Mouse (Mus musculus) adrenal gland, adult (tissue): ENCODE data around the gene Clpx.
"Not testable (repeated sequence)": the region's sequence is repeated elsewhere in the genome, so short reads cannot be mapped to it uniquely, and the experiment has no call there.

Source experiments
- DNase-seq, 2 experiments: peaks; one replicate each; pipeline ENCODE4 v3.0.0; 2022 to 2023; ENCODE audit warnings: low spot score in 1 of 2; ENCODE audit not compliant: inconsistent age in 2 of 2

Clpx gene

GRCm38 (mm10) chr9:65289988-65290387 is 4.1 kb upstream of the Clpx start:
- DNase-seq = no peak

DNA sequence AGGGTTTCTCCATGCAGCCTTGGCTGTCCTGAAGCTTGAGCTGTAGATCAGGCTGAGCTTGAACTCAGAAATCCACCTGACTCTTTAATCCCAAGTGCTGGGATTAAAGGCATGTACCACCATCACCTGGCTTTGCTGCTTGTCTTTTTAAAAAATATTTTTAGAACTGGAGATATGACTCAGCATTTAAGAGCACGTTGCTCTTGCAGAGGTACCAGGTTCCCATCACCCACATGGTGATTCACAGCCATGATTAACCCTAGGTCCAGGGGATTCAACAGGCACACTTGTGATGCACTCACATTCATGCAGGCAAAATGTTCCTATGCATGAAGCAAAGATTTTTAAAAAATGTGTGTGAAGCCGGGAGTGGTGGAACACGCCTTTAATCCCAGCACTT is 1.6 kb upstream of the Clpx start:
- peak in 1 of 2 experiments; percentile 56 for DNase-seq

DNA sequence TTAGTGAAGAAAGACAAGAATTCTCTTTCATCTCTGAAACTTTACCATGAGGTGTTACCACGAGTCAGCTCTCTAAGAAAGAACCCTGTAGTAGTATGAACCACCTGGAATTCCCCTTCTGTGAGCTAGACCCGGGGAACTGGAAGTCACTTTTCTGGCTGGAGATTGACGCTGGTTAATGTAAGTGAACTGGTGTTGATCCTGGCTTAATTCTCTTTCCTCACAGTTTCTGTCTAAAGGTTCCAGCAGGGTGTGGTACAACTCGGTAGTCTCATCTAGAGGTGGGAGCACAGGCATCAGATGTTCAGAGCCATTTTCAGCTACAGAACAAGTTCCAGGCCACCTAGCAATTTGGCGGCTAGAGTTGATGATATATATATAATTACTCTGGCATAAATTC is 941 bp upstream of the Clpx start:
- DNase-seq = peak in 1 of 2 experiments; percentile 50

GRCm38 (mm10) chr9:65293580-65293972 is 484 bp upstream of the Clpx start:
- DNase-seq = no peak

GRCm38 (mm10) chr9:65294716-65295378 is 787 bp downstream of the Clpx start:
- DNase-seq = no peak

- DNase-seq = no peak
Observed at GRCm38 (mm10) chr9:65297056-65297455, 3.0 kb downstream of the Clpx start.

- peak in 1 of 2 experiments; percentile 27 for DNase-seq
Observed at GRCm38 (mm10) chr9:65298761-65299160, 4.7 kb downstream of the Clpx start.

GRCm38 (mm10) chr9:65299650-65300049 is 5.6 kb downstream of the Clpx start:
- DNase-seq = peak in 1 of 2 experiments; percentile 29

GRCm38 (mm10) chr9:65302327-65302983 is 8.4 kb downstream of the Clpx start:
- no peak for DNase-seq

GRCm38 (mm10) chr9:65303586-65303985 is 9.5 kb downstream of the Clpx start:
- DNase-seq = peak in 1 of 2 experiments; percentile 59

DNA sequence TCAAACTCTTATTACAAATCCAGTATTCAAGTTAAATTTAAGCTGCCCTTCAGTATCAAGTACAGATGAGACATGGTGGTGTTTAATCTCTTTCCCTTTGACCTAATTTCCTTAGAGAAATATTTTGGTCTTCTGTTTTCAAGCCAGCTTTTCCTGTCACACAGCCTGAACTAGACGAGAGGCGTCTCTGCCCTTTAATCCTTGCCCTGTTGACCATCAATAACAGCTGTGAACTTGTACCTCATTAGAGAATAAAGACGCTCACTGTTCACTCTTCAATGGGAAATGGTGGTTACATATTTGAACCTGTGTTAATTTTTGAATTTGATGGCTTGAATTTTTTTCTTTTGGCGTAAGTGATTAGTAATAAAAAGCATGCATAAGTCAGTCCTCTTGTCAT is 10.2 kb downstream of the Clpx start:
- DNase-seq = peak in 1 of 2 experiments; percentile 56

DNA sequence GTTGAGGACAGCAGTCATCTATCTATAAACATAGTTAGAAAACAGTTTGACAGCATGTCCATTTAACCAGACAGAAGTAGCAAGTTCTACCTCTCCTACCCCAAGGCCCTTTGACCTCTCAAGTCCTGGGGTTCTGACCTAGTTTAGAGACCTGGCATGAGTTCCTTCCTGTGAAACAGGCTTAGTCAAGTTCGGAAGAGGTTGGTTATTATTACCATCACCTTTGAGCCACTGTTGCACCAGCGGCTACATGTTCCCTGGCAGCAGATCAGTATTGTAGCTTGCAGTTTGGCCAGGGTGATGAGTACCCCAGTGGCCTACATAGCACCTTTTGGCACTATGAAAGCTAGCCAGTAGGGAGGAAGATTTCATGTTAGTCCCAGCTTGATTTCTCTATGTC is 12.6 kb downstream of the Clpx start:
- DNase-seq = peak in 1 of 2 experiments; percentile 60

DNA sequence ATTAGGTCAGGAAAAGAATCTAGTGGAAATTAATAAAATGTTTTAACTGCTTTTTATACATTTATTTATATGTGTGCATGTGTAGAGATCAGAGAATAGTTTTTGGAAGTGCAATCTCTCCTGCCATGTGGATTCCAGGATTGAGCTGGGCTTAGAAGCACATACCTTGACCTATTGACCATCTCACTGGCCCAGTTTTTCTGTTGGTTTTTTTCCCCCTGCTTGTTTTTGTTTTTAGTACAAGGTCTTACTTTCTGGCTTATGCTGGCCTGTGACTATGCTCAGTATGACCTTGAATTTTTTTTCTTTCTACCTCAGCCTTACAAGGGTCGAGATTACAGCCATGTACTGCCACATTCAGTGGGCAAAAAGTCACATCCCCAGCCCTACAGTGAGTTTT is 14.0 kb downstream of the Clpx start:
- DNase-seq = no peak

DNA sequence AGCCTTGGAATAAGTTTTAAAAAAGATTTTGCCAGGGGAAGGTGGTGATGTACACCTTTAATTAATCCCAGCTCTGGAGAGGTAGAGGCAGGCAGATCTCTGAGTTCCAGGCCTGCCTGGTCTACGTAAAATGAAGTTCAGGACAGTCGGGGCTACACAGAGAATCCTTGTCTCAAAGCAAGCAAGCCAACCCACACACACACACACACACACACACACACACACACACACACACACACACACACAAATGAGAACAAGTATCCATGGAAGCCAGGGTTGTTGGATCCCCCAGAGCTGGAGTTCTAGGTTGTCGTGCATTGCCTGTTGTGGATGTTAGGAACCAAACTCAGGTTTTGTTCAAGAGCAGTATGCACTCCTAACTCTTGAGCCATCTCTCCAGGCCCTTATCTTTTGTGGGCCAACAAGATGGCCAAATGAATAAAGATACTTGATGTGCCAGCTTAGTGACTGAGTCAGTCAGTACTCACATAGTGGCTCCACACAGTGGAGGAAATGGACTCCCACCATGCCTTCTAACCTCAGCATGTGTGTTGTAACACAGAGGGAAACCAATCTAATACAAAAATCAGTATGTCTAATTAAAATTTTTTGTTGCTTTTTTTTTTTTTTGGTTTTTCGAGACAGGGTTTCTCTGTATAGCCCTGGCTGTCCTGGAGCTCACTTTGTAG is 18.8 kb downstream of the Clpx start:
- no peak for DNase-seq

DNA sequence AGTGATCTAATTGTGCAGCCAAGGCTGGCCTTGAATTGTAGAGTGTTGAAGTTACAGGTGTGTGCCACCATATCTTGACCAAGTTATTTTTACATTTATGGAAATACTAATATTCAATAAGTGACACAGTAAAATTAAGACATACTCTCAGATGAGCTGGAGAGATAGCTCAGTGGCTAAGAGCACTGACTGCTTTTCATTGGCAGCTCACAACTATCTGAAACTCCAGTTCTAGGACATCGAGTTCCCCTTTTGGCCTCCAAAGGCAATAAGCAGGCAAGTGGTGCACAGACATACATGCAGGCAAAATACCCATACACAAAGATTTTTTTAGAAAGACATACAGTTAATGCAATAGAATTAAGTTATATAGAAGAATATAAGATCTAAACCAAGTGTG is 19.8 kb downstream of the Clpx start:
- DNase-seq = no peak

GRCm38 (mm10) chr9:65322255-65322900 is 28.3 kb downstream of the Clpx start:
- DNase-seq = no peak

DNA sequence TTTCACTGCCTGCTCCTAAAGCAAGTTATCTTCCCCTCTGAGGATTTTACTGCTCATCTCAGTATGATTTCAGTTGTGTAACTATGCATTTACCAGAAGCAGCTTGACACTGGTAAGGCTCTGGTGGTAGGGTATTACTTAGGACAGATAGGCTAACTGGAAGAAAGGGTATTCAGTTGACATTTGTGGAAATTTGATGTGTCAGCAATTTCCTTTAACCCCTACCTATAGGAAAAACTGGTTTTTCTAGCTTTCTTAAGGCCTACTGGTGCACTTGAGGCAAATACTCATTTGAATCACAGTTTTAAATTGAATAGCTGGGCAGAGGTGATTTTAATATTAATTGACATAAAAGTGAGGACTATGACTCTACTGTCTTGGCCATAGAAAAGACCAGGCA is 31.9 kb downstream of the Clpx start:
- no peak for DNase-seq

DNA sequence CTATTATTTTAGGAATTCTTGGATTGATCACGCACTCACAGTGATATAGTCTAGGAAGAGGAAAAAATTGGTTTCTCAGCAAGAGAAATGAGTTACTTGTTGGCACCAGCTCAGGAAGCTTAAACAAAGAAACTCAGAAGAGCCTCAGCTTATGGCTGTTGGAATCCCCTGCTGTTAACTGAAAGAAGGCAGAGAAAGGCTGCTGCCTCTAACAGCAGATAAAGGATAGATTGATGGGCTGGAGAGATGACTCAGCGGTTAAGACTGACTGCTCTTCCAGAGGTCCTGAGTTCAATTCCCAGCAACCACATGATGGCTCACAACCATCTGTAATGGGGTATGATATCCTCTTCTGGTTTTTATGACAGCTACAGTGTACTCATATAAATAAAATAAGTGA is 33.3 kb downstream of the Clpx start:
- DNase-seq = no peak

- no peak for DNase-seq
Observed at GRCm38 (mm10) chr9:65333958-65334357, 39.9 kb downstream of the Clpx start.

DNA sequence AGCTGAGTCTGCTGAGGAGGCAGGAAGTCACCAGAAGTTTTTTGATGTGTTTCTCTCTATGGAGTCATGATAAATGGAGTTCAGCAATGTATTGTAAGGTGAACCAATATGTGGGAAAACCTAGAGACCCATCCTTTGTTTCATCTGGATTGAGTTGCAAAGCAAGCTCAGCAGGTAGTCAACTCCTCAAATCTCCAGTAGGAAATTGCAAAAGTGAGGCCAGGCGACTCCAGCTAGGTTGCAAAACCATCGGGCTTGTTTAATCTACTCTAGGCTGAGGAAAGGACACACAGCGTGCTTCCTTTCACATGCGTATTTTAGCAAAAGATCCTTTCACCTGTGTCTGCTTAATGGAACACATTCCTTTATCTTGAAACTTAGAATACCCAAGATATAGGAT is 45.1 kb downstream of the Clpx start:
- no peak for DNase-seq

DNA sequence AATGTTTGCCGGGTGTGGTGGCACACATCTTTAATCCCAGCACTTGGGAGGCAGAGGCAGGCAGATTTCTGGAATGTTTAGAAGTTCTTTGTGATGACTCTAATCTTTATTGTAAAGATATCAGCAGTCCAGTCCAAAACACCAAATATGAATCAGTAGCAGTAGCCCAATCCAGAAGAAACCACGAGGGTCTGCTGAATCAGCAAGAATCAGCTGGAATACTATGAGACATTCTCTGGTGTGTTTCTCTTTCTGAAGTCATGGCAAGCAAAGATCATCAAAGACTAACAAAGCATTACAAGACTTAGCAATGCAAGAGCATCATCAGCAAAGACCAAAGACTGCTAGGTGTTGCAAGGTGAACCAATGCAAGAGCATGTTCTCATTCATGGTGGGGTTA is 46.4 kb downstream of the Clpx start:
- DNase-seq = no peak

GRCm38 (mm10) chr9:65345439-65345838 is 51.4 kb downstream of the Clpx start:
- DNase-seq = not testable (repeated sequence)
